ENCODE assay signal across 7 mouse cellular contexts in the genomic region with DNA sequence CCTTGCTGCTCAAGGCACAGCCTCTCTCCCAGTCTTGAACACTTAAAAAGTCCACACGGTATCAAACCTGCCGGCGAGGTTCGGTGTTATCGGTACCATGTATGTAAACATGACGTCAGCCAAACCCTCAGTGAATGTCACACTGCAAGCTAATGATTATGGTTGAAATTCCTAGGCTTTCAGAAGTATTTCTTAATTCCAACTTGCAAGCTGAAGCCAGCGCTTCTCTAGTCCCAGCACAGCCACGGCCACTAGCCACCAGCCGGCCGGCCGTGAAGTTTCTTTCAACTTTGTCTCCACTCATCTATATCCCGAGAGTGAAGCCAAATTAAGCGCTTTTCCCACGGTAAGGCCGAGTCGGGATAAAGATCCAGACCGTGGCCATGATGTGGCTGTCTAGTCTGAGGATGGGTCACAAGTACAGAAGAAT. TPM values are rescaled to one million over a fixed set of nuclear protein-coding genes. Genes with fewer than 3 reads are reported as not detected.
DNase-seq lines count a peak whose midpoint lies in the region; ATAC-seq and TF ChIP-seq lines count a peak whose summit lies in the region.

No protein-coding gene starts in this region.

- WGBS in heart, embryonic 13.5 days = under 1% methylated on average over 17 of the region's 17 CpGs
- under 1% methylated on average over 17 of the region's 17 CpGs for WGBS in large intestine, adult 2 months
- WGBS in midbrain, embryonic 11.5 days = under 1% methylated on average over 17 of the region's 17 CpGs
- under 1% methylated on average over 17 of the region's 17 CpGs for WGBS in stomach, embryonic 16.5 days

- H3K27me3 ChIP-seq in C2C12 (ENCODE audit: control insufficient read depth, insufficient read depth, insufficient read length) (no peaks in the 10 kb centered on the region), E14TG2a.4 (ENCODE audit: insufficient read depth, low read length) (no peaks in the 10 kb centered on the region)
- H3K27me3 ChIP-seq in heart, embryonic 13.5 days (replicated peaks) = no peaks in the 10 kb centered on the region
- H3K27me3 ChIP-seq in midbrain, embryonic 11.5 days (ENCODE audit: control insufficient read depth, insufficient read depth, low read length) = no peaks in the 10 kb centered on the region
- no peaks in the 10 kb centered on the region for H3K27me3 ChIP-seq in stomach, embryonic 16.5 days (ENCODE audit: control insufficient read depth, insufficient read depth, low read length)

- no peak for TF ChIP-seq POLR2A in cortical plate, adult 2 months (IDR thresholded peaks at IDR 0.05; ENCODE audit: extremely low read depth, insufficient read depth, low read length)

- H3K79me2 ChIP-seq in C2C12 (ENCODE audit: control insufficient read depth, insufficient read depth) = peaks cover 56% of the 10 kb centered on the region

- H3K9ac ChIP-seq in heart, embryonic 13.5 days = peak overlapping the region; percentile 95
- H3K9ac ChIP-seq in midbrain, embryonic 11.5 days (ENCODE audit: low read length) = peak overlapping the region; percentile 77
- peak overlapping the region; percentile 92 for H3K9ac ChIP-seq in stomach, embryonic 16.5 days (ENCODE audit: low read length)

- no peaks in the 10 kb centered on the region for H3K36me3 ChIP-seq in C2C12 (ENCODE audit: control insufficient read depth, insufficient read depth)
- H3K36me3 ChIP-seq in E14TG2a.4 (ENCODE audit: insufficient read depth, low read length) = no peaks in the 10 kb centered on the region
- no peaks in the 10 kb centered on the region for H3K36me3 ChIP-seq in heart, embryonic 13.5 days
- H3K36me3 ChIP-seq in midbrain, embryonic 11.5 days (ENCODE audit: control insufficient read depth, insufficient read depth, low read length) = no peaks in the 10 kb centered on the region
- H3K36me3 ChIP-seq in stomach, embryonic 16.5 days (ENCODE audit: control insufficient read depth, insufficient read depth, low read length) = no peaks in the 10 kb centered on the region

- H3K79me3 ChIP-seq in C2C12 (ENCODE audit: low read depth) = peaks cover 49% of the 10 kb centered on the region

- no peaks in the 10 kb centered on the region for H3K9me3 ChIP-seq in E14TG2a.4 (ENCODE audit: low read length)
- H3K9me3 ChIP-seq in heart, embryonic 13.5 days = no peaks in the 10 kb centered on the region
- H3K9me3 ChIP-seq in midbrain, embryonic 11.5 days (ENCODE audit: control insufficient read depth, low read length) = no peaks in the 10 kb centered on the region
- H3K9me3 ChIP-seq in stomach, embryonic 16.5 days (replicated peaks; ENCODE audit: control insufficient read depth, low read length) = no peaks in the 10 kb centered on the region; the same call in 1 of the 2 replicates

- H3K27ac ChIP-seq in cortical plate, adult 2 months (ENCODE audit: insufficient read depth, low read length) = peak overlapping the region; percentile 84; the same call in 1 of the 2 replicates
- peak overlapping the region; percentile 94 for H3K27ac ChIP-seq in heart, embryonic 13.5 days (replicated peaks)
- no peak overlapping the region for H3K27ac ChIP-seq in midbrain, embryonic 11.5 days (ENCODE audit: low read depth, low read length)
- H3K27ac ChIP-seq in stomach, embryonic 16.5 days (ENCODE audit: low read length) = peak overlapping the region; percentile 90

- H3K4me1 ChIP-seq in E14TG2a.4 (replicated peaks; ENCODE audit: low read depth, low read length) = peaks cover 8% of the 10 kb centered on the region; the same call in 1 of the 2 replicates
- peaks cover 1% of the 10 kb centered on the region; the same call in 1 of the 2 replicates for H3K4me1 ChIP-seq in cortical plate, adult 2 months (ENCODE audit: control insufficient read depth, insufficient read depth, low read length)
- peaks cover 5% of the 10 kb centered on the region for H3K4me1 ChIP-seq in heart, embryonic 13.5 days
- H3K4me1 ChIP-seq in midbrain, embryonic 11.5 days (ENCODE audit: control insufficient read depth, insufficient read depth, low read length) = no peaks in the 10 kb centered on the region
- no peaks in the 10 kb centered on the region for H3K4me1 ChIP-seq in stomach, embryonic 16.5 days (ENCODE audit: control insufficient read depth, insufficient read depth, low read length)

- TF ChIP-seq CTCF in C2C12 (IDR thresholded peaks at IDR 0.05; ENCODE audit: control insufficient read depth, insufficient read depth, insufficient read length) = no peak
- TF ChIP-seq CTCF in E14TG2a.4 (conservative IDR thresholded peaks at IDR 0.05; ENCODE audit: low read length) = no peak
- no peak for TF ChIP-seq CTCF in cortical plate, adult 2 months (IDR thresholded peaks at IDR 0.05; ENCODE audit: extremely low read depth, insufficient read depth, low read length)

- peak overlapping the region; percentile 84 for H3ac ChIP-seq in C2C12 (ENCODE audit: control insufficient read depth, insufficient read length, low read depth)

- peak; percentile 5; the same call in 1 of the 2 replicates for ATAC-seq in heart, embryonic 13.5 days (ENCODE audit: extremely low read depth, insufficient number of reproducible peaks, low FRiP score, low TSS enrichment)
- peak; percentile 24 for ATAC-seq in midbrain, embryonic 11.5 days (ENCODE audit: low FRiP score)
- no peak; the same call in 1 of the 2 replicates for ATAC-seq in stomach, embryonic 16.5 days (ENCODE audit: insufficient read depth, low FRiP score)

- H3K4me3 ChIP-seq in C2C12 (ENCODE audit: insufficient read depth, poor library complexity, severe bottlenecking) = peak overlapping the region; percentile 77
- H3K4me3 ChIP-seq in E14TG2a.4 (replicated peaks; ENCODE audit: low read length) = peak overlapping the region; percentile 93
- H3K4me3 ChIP-seq in cortical plate, adult 2 months (ENCODE audit: insufficient read depth, low read length) = peak overlapping the region; percentile 73
- peak overlapping the region; percentile 94 for H3K4me3 ChIP-seq in heart, embryonic 13.5 days
- H3K4me3 ChIP-seq in midbrain, embryonic 11.5 days (ENCODE audit: low read depth, low read length) = peak overlapping the region; percentile 79
- peak overlapping the region; percentile 89 for H3K4me3 ChIP-seq in stomach, embryonic 16.5 days (replicated peaks; ENCODE audit: low read length)

- peak overlapping the region; percentile 83 for H3K4me2 ChIP-seq in heart, embryonic 13.5 days
- peak overlapping the region; percentile 76 for H3K4me2 ChIP-seq in midbrain, embryonic 11.5 days
- peak overlapping the region; percentile 50 for H3K4me2 ChIP-seq in stomach, embryonic 16.5 days (ENCODE audit: low read depth, low read length)

- peak; percentile 38 for DNase-seq in large intestine, adult 2 months (ENCODE audit: low read depth, low spot score)
- DNase-seq in midbrain, embryonic 11.5 days (ENCODE audit: low spot score, missing footprints) = peak; percentile 94

TF ChIP-seq in C2C12, 6 proteins besides CTCF, POLR2A, EP300 and RAD21:
- TF ChIP-seq MAX (IDR thresholded peaks at IDR 0.05) (no peak), CEBPB (IDR thresholded peaks at IDR 0.05; ENCODE audit: low read depth) (no peak), FOSL1 (IDR thresholded peaks at IDR 0.05; ENCODE audit: insufficient read depth, low read length, poor library complexity, severe bottlenecking) (no peak), MYOD1 (IDR thresholded peaks at IDR 0.05; ENCODE audit: control insufficient read depth, insufficient read length, low read depth) (no peak), USF1 (IDR thresholded peaks at IDR 0.05; ENCODE audit: low read depth) (no peak), MYOG (IDR thresholded peaks at IDR 0.05; ENCODE audit: control insufficient read depth, extremely low read depth, insufficient read length) (no peak)

RNA-seq across cellular contexts. Expression of a gene that starts 0.7 kb away (rescaled TPM):
- polyA plus RNA-seq in C2C12 (2012; fragmentation: generic; extraction: Trizol) = 7.3 TPM
- polyA plus RNA-seq in cortical plate, adult 2 months (2012; rRNA removed) = 5.8 and 7.1 TPM in 2 replicates
- 14.4 and 15.5 TPM in 2 replicates for polyA plus RNA-seq in heart, embryonic 13.5 days (2015; fragmentation: Nextera tagmentation; extraction: Ambion mirVana)
- 14.5 and 21.2 TPM in 2 replicates for polyA plus RNA-seq in large intestine, adult 2 months (2012; rRNA removed)
- 9.9 and 10.0 TPM in 2 replicates for polyA plus RNA-seq in midbrain, embryonic 11.5 days (2014; fragmentation: Nextera tagmentation; extraction: Ambion mirVana)
- polyA plus RNA-seq in stomach, embryonic 16.5 days (2015; fragmentation: Nextera tagmentation; extraction: Ambion mirVana) = 19.8 and 20.8 TPM in 2 replicates
